Mouse (Mus musculus) ES-Bruce4 (cell line): ENCODE measurements around the gene Map3k11.

Experiments used
- CTCF ChIP-seq: IDR thresholded peaks from one replicate; pipeline ENCODE4 v1.8.1; 2011; ENCODE audit warnings: low read depth, low read length
- EP300 ChIP-seq: IDR thresholded peaks from 2 replicates; pipeline ENCODE4 v1.6.1; 2011; ENCODE audit warnings: low read depth, low read length; ENCODE audit not compliant: insufficient read depth
- POLR2A ChIP-seq: IDR thresholded peaks from one replicate; pipeline ENCODE4 v1.8.1; 2011; ENCODE audit warnings: low read length; ENCODE audit not compliant: insufficient read depth

GRCm38 (mm10) chr19:5713255-5713654 lies 24.7 kb downstream of the Map3k11 start:
- TF ChIP-seq EP300: no peak
- TF ChIP-seq CTCF: no peak
- no peak for TF ChIP-seq POLR2A
